Mouse (Mus musculus) CH12.LX (cell line): ENCODE results near the gene Rabgap1. TPM values are rescaled to one million over a fixed set of nuclear protein-coding genes. Genes with fewer than 3 reads are reported as not detected.

ENCODE experiments used
- DNase-seq: peaks from one replicate; pipeline ENCODE4 v3.0.0-alpha.2; 2013; ENCODE audit errors: extremely low read depth
- H3K27ac ChIP-seq: 2 replicates; pipeline ENCODE4 v1.5.1; 2012; ENCODE audit warnings: low read depth, mild to moderate bottlenecking, control low read depth, moderate library complexity; ENCODE audit not compliant: insufficient read depth
- H3K27me3 ChIP-seq: replicated peaks from 2 replicates; pipeline ENCODE3; 2012; ENCODE audit warnings: inconsistent platforms
- H3K36me3 ChIP-seq, 2 experiments: replicated peaks in 1 of 2; 2 replicates each; pipeline versions ENCODE3 to v1.6.1; 2012; ENCODE audit warnings: inconsistent platforms in 1 of 2, low read length in 1 of 2, mild to moderate bottlenecking in 1 of 2, mixed read lengths in 1 of 2, moderate library complexity in 1 of 2; ENCODE audit not compliant: control insufficient read depth in 1 of 2, insufficient read depth in 1 of 2
- H3K4me1 ChIP-seq, 2 experiments: 2 replicates each; pipeline ENCODE4 v1.6.1; 2012; ENCODE audit warnings: inconsistent platforms in 1 of 2, moderate library complexity in 1 of 2; ENCODE audit not compliant: insufficient read depth in 2 of 2, control insufficient read depth in 1 of 2
- H3K4me2 ChIP-seq: 2 replicates; pipeline ENCODE4 v1.6.1; 2012; ENCODE audit warnings: low read depth, mild to moderate bottlenecking, control low read depth; ENCODE audit not compliant: poor library complexity, insufficient read depth, severe bottlenecking
- H3K4me3 ChIP-seq, 3 experiments: fragments of 150-350 bp in 1 of 3; sonication (generic) in 1 of 3; replicated peaks in 1 of 3; 2 replicates each; pipeline versions ENCODE3 to v1.5.1; 2011 to 2012; ENCODE audit warnings: low read depth in 2 of 3, low read length in 2 of 3, mild to moderate bottlenecking in 2 of 3, moderate library complexity in 2 of 3, control low read depth in 1 of 3, improper control_type of control experiment in 1 of 3, inconsistent platforms in 1 of 3, mixed read lengths in 1 of 3; ENCODE audit not compliant: poor library complexity in 1 of 3
- H3K79me2 ChIP-seq: replicated peaks from 2 replicates; pipeline ENCODE4 v1.6.1; 2012; ENCODE audit warnings: mild to moderate bottlenecking, moderate library complexity; ENCODE audit not compliant: control insufficient read depth, poor library complexity, insufficient read depth, severe bottlenecking; ENCODE audit errors: extremely low read depth
- H3K9ac ChIP-seq: 2 replicates; pipeline ENCODE4 v1.6.1; 2012; ENCODE audit warnings: low read depth, mild to moderate bottlenecking, control low read depth, moderate library complexity; ENCODE audit not compliant: insufficient read depth
- H3K9me3 ChIP-seq: replicated peaks from 2 replicates; pipeline ENCODE3; 2012; ENCODE audit warnings: low read length, inconsistent platforms, mixed read lengths
- BHLHE40 ChIP-seq: IDR thresholded peaks from 2 replicates; pipeline ENCODE4 v1.6.1; 2011; ENCODE audit warnings: mild to moderate bottlenecking, low read depth, low read length, improper control_type of control experiment
- CHD2 ChIP-seq: IDR thresholded peaks from 2 replicates; pipeline ENCODE4 v1.6.1; 2011; ENCODE audit warnings: low read length, improper control_type of control experiment
- E2F4 ChIP-seq: IDR thresholded peaks from 2 replicates; pipeline ENCODE4 v1.6.1; 2011; ENCODE audit warnings: low read depth, low read length, improper control_type of control experiment; ENCODE audit not compliant: insufficient replicate concordance
- ELF1 ChIP-seq: IDR thresholded peaks from 2 replicates; pipeline ENCODE4 v1.6.1; 2014; ENCODE audit warnings: low read depth, mild to moderate bottlenecking, inconsistent platforms, low read length, improper control_type of control experiment
- GABPA ChIP-seq: IDR thresholded peaks from 2 replicates; pipeline ENCODE4 v1.6.1; 2012; ENCODE audit warnings: low read depth, low read length, improper control_type of control experiment, inconsistent platforms; ENCODE audit not compliant: insufficient replicate concordance
- IRF4 ChIP-seq: IDR thresholded peaks from 2 replicates; pipeline ENCODE4 v1.6.1; 2014; ENCODE audit warnings: low read depth, mild to moderate bottlenecking, inconsistent platforms, low read length, improper control_type of control experiment
- JUN ChIP-seq: IDR thresholded peaks from 2 replicates; pipeline ENCODE4 v1.6.1; 2011; ENCODE audit warnings: low read depth, mild to moderate bottlenecking, low read length, improper control_type of control experiment, moderate library complexity; ENCODE audit not compliant: insufficient read depth
- MEF2A ChIP-seq: IDR thresholded peaks from 2 replicates; pipeline ENCODE4 v1.6.1; 2014; ENCODE audit warnings: low read depth, mild to moderate bottlenecking, inconsistent platforms, low read length, improper control_type of control experiment, borderline replicate concordance
- MXI1 ChIP-seq: IDR thresholded peaks from 2 replicates; pipeline ENCODE4 v1.6.1; 2011; ENCODE audit warnings: mild to moderate bottlenecking, low read depth, low read length, improper control_type of control experiment
- NELFE ChIP-seq: IDR thresholded peaks from 2 replicates; pipeline ENCODE4 v1.6.1; 2011; ENCODE audit warnings: low read depth, low read length, improper control_type of control experiment
- POLR2AphosphoS2 ChIP-seq: IDR thresholded peaks from 2 replicates; pipeline ENCODE4 v1.6.1; 2011; ENCODE audit warnings: low read depth, low read length, improper control_type of control experiment
- RAD21 ChIP-seq: IDR thresholded peaks from 2 replicates; pipeline ENCODE4 v1.6.1; 2011; ENCODE audit warnings: low read depth, mild to moderate bottlenecking, low read length, improper control_type of control experiment, moderate library complexity
- TBP ChIP-seq: conservative IDR thresholded peaks from 2 replicates; pipeline ENCODE4 v1.6.1; 2011; ENCODE audit warnings: low read depth, low read length, improper control_type of control experiment
- UBTF ChIP-seq: IDR thresholded peaks from 2 replicates; pipeline ENCODE4 v1.6.1; 2012; ENCODE audit warnings: low read depth, mild to moderate bottlenecking, inconsistent platforms, low read length, improper control_type of control experiment, moderate library complexity
- USF1 ChIP-seq: IDR thresholded peaks from 2 replicates; pipeline ENCODE4 v1.6.1; 2014; ENCODE audit warnings: low read depth, mild to moderate bottlenecking, inconsistent platforms, low read length, improper control_type of control experiment
- USF2 ChIP-seq: conservative IDR thresholded peaks from 2 replicates; pipeline ENCODE4 v1.6.1; 2011; ENCODE audit warnings: low read depth, low read length, improper control_type of control experiment
- ZMIZ1 ChIP-seq: IDR thresholded peaks from 2 replicates; pipeline ENCODE4 v1.6.1; 2012; ENCODE audit warnings: low read depth, mild to moderate bottlenecking, inconsistent platforms, low read length, improper control_type of control experiment
- ZNF384 ChIP-seq: IDR thresholded peaks from 2 replicates; pipeline ENCODE4 v1.6.1; 2012; ENCODE audit warnings: low read depth, low read length, improper control_type of control experiment, inconsistent platforms
- dilution Hi-C: fragments of 300-500 bp; cut with MboI; formaldehyde crosslinking; loops from 2 replicates; pipeline ENCODE4 v1.14.3; 2020; ENCODE audit warnings: low sequenced_read_pairs; ENCODE audit not compliant: extremely low pct_unique_long_range_greater_than_20kb, extremely low pct_ligation_motif_present
- in situ Hi-C: fragments of 300-500 bp; cut with MboI; formaldehyde crosslinking; loops from 3 replicates; pipeline ENCODE4 v1.14.3; 2019; ENCODE audit warnings: low sequenced_read_pairs, low pct_ligation_motif_present, low pct_unique_long_range_greater_than_20kb, mixed read lengths
- polyA plus RNA-seq: library from polyadenylated mRNA; unstranded; fragments of >175 nt; gene quantifications from 2 replicates; pipeline ENCODE4 v1.2.1, GENCODE M21; 2012; ENCODE audit warnings: low read depth; ENCODE audit not compliant: insufficient read length
- total RNA-seq, 2 experiments: library from RNA; depleted of rRNA; stranded (reverse); fragments of 300-350 nt in 1 of 2; fragments of >200 nt in 1 of 2; gene quantifications; 2 replicates each; pipeline ENCODE4 v1.2.3; 2012 to 2014

Rabgap1 gene
- total and polyA plus RNA-seq, 3 experiments, result 16.6 to 21.9 (median 19.4) TPM

DNA sequence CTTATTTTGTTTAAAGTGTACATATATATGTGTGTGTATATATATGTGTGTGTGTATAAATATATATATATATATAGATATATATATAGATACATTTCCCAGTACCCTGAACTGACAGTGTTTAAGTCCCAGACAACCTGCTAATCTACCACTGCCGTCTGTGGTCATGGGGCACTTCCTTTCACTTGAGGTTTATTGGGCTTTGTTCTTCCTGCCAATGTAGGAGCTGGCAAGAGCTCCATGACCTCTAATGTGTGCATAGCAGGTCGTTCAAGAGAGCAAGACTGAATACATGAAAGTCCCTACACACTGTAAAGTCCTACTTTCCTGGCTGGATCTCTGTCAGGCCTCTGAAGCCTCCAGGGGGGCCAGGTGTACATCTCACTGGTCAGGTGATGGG is 122.5 kb downstream of the Rabgap1 start:
- no peak overlapping the region for H3K27ac ChIP-seq
- peaks cover 58 to 86% of the 10 kb centered on the region in 2 experiments for H3K36me3 ChIP-seq
- no peaks in the 10 kb centered on the region for H3K79me2 ChIP-seq
- TF ChIP-seq GABPA (no peak), CHD2 (no peak), ELF1 (no peak), JUN (no peak), POLR2AphosphoS2 (no peak), USF1 (no peak), E2F4 (no peak), NELFE (no peak), TBP (no peak), RAD21 (no peak), MEF2A (no peak), ZMIZ1 (no peak), USF2 (no peak), UBTF (no peak), IRF4 (no peak), MXI1 (no peak)
- in situ Hi-C loops, result no loop called here
- H3K4me1 ChIP-seq, result peaks cover 6 to 8% of the 10 kb centered on the region in 2 experiments
- DNase-seq, result no peak
- no peaks in the 10 kb centered on the region for H3K9me3 ChIP-seq
- dilution Hi-C loops, result no loop called here
- no peak overlapping the region for H3K4me3 ChIP-seq
- no peaks in the 10 kb centered on the region for H3K27me3 ChIP-seq
- H3K4me2 ChIP-seq, result no peak overlapping the region
- H3K9ac ChIP-seq, result no peak overlapping the region

DNA sequence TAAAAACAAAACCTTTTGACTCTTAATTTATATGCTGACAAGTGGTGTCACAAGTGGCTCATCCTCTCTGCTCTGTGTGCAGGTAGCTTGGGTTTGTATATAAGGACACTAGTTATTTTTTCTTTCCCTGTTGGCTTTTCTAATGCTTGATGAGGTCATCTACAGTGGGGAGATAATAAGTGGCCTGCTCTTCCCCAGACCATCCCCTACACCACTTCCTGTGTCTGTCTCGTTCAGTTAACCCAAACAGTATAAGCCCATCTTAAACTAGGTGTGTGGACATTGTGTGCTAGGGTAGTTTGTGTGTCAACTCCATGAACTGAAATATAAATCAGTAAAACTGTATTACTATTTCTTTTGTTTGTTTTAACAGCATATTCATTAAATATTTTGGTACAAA is 123.0 kb downstream of the Rabgap1 start:
- Histone ChIP-seq H3K27me3 (no peaks in the 10 kb centered on the region), H3K4me3 (no peak overlapping the region)
- no peak for TF ChIP-seq BHLHE40
- TF ChIP-seq JUN, result no peak
- no peak for TF ChIP-seq ZNF384
- no peak for TF ChIP-seq GABPA
- TF ChIP-seq, all 38 proteins: peak for 0
- H3K9ac ChIP-seq, result no peak overlapping the region
- H3K4me2 ChIP-seq, result no peak overlapping the region
- no peak overlapping the region for H3K27ac ChIP-seq
- peaks cover 6 to 8% of the 10 kb centered on the region in 2 experiments for H3K4me1 ChIP-seq
- DNase-seq, result no peak
- H3K9me3 ChIP-seq, result no peaks in the 10 kb centered on the region
- peaks cover 57 to 84% of the 10 kb centered on the region in 2 experiments for H3K36me3 ChIP-seq
- dilution Hi-C loops (no loop called here), in situ Hi-C loops (no loop called here)
- H3K79me2 ChIP-seq, result no peaks in the 10 kb centered on the region
